Mouse (Mus musculus) embryonic facial prominence, embryonic 13.5 days (tissue): ENCODE results near the gene Gm49405. TPM values are rescaled to one million over a fixed set of nuclear protein-coding genes. Genes with fewer than 3 reads are reported as not detected.

Source experiments
- polyA plus RNA-seq: library from polyadenylated mRNA; unstranded; fragments of >200 nt; fragmentation: Nextera tagmentation; extraction: Ambion mirVana; gene quantifications from 2 replicates; pipeline ENCODE4 v1.2.1, GENCODE M21; 2015

Gm49405 gene
- polyA plus RNA-seq, 1 experiment from 2014 or later, result 6.5 TPM

Other genes with a start within 250 kb of the Gm49405 start
- gene Kmt5b, start 233.2 kb upstream of the Gm49405 start, polyA plus RNA-seq, result 34.1 and 36.0 TPM in 2 replicates
- 54.8 and 56.5 TPM in 2 replicates for gene Chka, start 148.9 kb upstream of the Gm49405 start, polyA plus RNA-seq
- gene Tcirg1, start 93.5 kb upstream of the Gm49405 start, polyA plus RNA-seq, result 53.7 and 58.0 TPM in 2 replicates
- 258 and 278 TPM in 2 replicates for gene Ndufs8, start 87.9 kb upstream of the Gm49405 start, polyA plus RNA-seq
- 1.6 and 1.7 TPM in 2 replicates for gene Aldh3b1, start 70.8 kb upstream of the Gm49405 start, polyA plus RNA-seq
- gene Unc93b1, start 65.4 kb upstream of the Gm49405 start, polyA plus RNA-seq, result 15.8 and 16.6 TPM in 2 replicates
- gene Aldh3b3, start 42.0 kb upstream of the Gm49405 start, polyA plus RNA-seq, result 0.24 TPM in 1 of 2 replicates, not detected in the other
- 7.9 and 8.2 TPM in 2 replicates for gene Aldh3b2, start 28.3 kb upstream of the Gm49405 start, polyA plus RNA-seq
- gene Acy3, start 14.1 kb upstream of the Gm49405 start, polyA plus RNA-seq, result 3.1 and 3.7 TPM in 2 replicates
- not detected in 2 replicates for gene Tbx10, start 7.9 kb upstream of the Gm49405 start, polyA plus RNA-seq
- 36.5 and 37.8 TPM in 2 replicates for gene Nudt8, start within 50 bp of the Gm49405 start, polyA plus RNA-seq
- gene Doc2g, start 2.7 kb downstream of the Gm49405 start, polyA plus RNA-seq, result 7.3 and 8.1 TPM in 2 replicates
- 178 and 206 TPM in 2 replicates for gene Ndufv1, start 12.2 kb downstream of the Gm49405 start, polyA plus RNA-seq
- 535 and 609 TPM in 2 replicates for gene Gstp1, start 37.4 kb downstream of the Gm49405 start, polyA plus RNA-seq
- gene Gstp2, start 45.4 kb downstream of the Gm49405 start, polyA plus RNA-seq, result 1.2 and 3.4 TPM in 2 replicates
- gene Gstp3, start 58.9 kb downstream of the Gm49405 start, polyA plus RNA-seq, result 0.32 and 0.41 TPM in 2 replicates
- gene Cabp2, start 81.0 kb downstream of the Gm49405 start, polyA plus RNA-seq, result not detected in 2 replicates
- gene Cdk2ap2, start 96.6 kb downstream of the Gm49405 start, polyA plus RNA-seq, result 55.6 and 62.3 TPM in 2 replicates
- gene Pitpnm1, start 99.4 kb downstream of the Gm49405 start, polyA plus RNA-seq, result 6.4 and 8.3 TPM in 2 replicates
- 97.6 and 107 TPM in 2 replicates for gene Aip, start 125.2 kb downstream of the Gm49405 start, polyA plus RNA-seq
- not detected in 2 replicates for gene Gpr152, start 139.2 kb downstream of the Gm49405 start, polyA plus RNA-seq
- not detected in 2 replicates for gene Cabp4, start 143.4 kb downstream of the Gm49405 start, polyA plus RNA-seq
- 129 and 150 TPM in 2 replicates for gene Coro1b, start 148.0 kb downstream of the Gm49405 start, polyA plus RNA-seq
- gene Ptprcap, start 153.0 kb downstream of the Gm49405 start, polyA plus RNA-seq, result 2.8 and 3.0 TPM in 2 replicates
- 65.5 and 69.6 TPM in 2 replicates for gene Rps6kb2, start 162.7 kb downstream of the Gm49405 start, polyA plus RNA-seq
- 1.7 and 3.0 TPM in 2 replicates for gene Carns1, start 174.9 kb downstream of the Gm49405 start, polyA plus RNA-seq
- gene Tbc1d10c, start 190.7 kb downstream of the Gm49405 start, polyA plus RNA-seq, result 1.8 and 3.1 TPM in 2 replicates
- gene Ppp1ca, start 191.4 kb downstream of the Gm49405 start, polyA plus RNA-seq, result 788 and 789 TPM in 2 replicates
- gene Rad9a, start 201.0 kb downstream of the Gm49405 start, polyA plus RNA-seq, result 34.1 and 37.3 TPM in 2 replicates
- 11.1 and 11.5 TPM in 2 replicates for gene Clcf1, start 213.6 kb downstream of the Gm49405 start, polyA plus RNA-seq
- gene AC109138.7, start 213.7 kb downstream of the Gm49405 start, polyA plus RNA-seq, result not detected in 2 replicates
- 21.2 and 24.9 TPM in 2 replicates for gene Pold4, start 231.3 kb downstream of the Gm49405 start, polyA plus RNA-seq